Mouse (Mus musculus) E14TG2a.4 (cell line): ENCODE measurements around the gene Ppp2r2d.

Source experiments
- H3K27me3 ChIP-seq: 2 replicates; pipeline ENCODE4 v1.6.1; 2014; ENCODE audit warnings: low read length, control low read depth; ENCODE audit not compliant: insufficient read depth
- H3K36me3 ChIP-seq: 2 replicates; pipeline ENCODE4 v1.6.1; 2014; ENCODE audit warnings: low read length, control low read depth; ENCODE audit not compliant: insufficient read depth
- H3K4me1 ChIP-seq: replicated peaks from 2 replicates; pipeline ENCODE4 v1.6.1; 2014; ENCODE audit warnings: low read depth, low read length, control low read depth
- H3K4me3 ChIP-seq: replicated peaks from 2 replicates; pipeline ENCODE4 v1.5.1; 2014; ENCODE audit warnings: mild to moderate bottlenecking, low read length
- H3K9me3 ChIP-seq: 2 replicates; pipeline ENCODE4 v1.6.1; 2014; ENCODE audit warnings: low read length, control low read depth
- CTCF ChIP-seq: conservative IDR thresholded peaks from 2 replicates; pipeline ENCODE4 v1.5.1; 2014; ENCODE audit warnings: low read length
- NANOG ChIP-seq: IDR thresholded peaks from 2 replicates; pipeline ENCODE4 v1.6.1; 2014; ENCODE audit warnings: borderline replicate concordance, low read length, mixed read lengths
- POU5F1 ChIP-seq: IDR thresholded peaks from 2 replicates; pipeline ENCODE4 v1.6.1; 2014; ENCODE audit warnings: low read length, borderline replicate concordance

The Ppp2r2d gene

GRCm38 (mm10) chr7:138908768-138909276, 62.9 kb downstream of the Ppp2r2d start:
- no peak for TF ChIP-seq CTCF
- no peak for TF ChIP-seq NANOG
- TF ChIP-seq POU5F1 = no peak

GRCm38 (mm10) chr7:138909277-138910192, 63.7 kb downstream of the Ppp2r2d start, which contains the start of gene Bnip3:
Gene Bnip3 (minus strand): TSS chr7:138909519.
- Histone ChIP-seq H3K4me3 (peak within 1 kb of the TSS; percentile 95), H3K36me3 (peaks cover 27% of the 10 kb centered on the region), H3K4me1 (peaks cover 60% of the 10 kb centered on the region), H3K9me3 (no peaks in the 10 kb centered on the region), H3K27me3 (no peaks in the 10 kb centered on the region)
- TF ChIP-seq POU5F1 (no peak), NANOG (no peak), CTCF (no peak)

More at GRCm38 (mm10) chr7:138908768-138909276, 62.9 kb downstream of the Ppp2r2d start:
- Histone ChIP-seq H3K36me3 (peaks cover 33% of the 10 kb centered on the region), H3K27me3 (no peaks in the 10 kb centered on the region), H3K4me1 (peaks cover 67% of the 10 kb centered on the region), H3K4me3 (peak overlapping the region; percentile 95), H3K9me3 (no peaks in the 10 kb centered on the region)

DNA sequence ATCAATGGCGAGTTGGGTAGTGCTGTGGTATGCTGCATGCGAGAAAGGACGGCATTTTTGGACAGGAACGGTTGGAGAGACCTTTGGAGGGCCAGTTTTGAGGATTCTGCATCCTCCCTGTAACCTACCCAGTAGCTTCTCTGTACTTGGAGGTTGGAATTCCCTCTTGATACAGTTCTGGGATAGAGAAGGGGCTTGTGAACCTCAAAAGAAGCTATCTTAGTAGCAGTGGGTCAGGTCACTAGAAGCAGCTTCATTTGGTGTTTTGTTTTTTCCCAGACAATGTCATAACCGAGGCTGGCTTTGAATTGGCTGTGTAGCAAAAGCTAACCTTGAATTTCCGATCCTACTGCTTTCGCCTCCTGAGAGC, 64.3 kb downstream of the Ppp2r2d start:
- Histone ChIP-seq H3K4me1 (peaks cover 54% of the 10 kb centered on the region), H3K36me3 (peaks cover 21% of the 10 kb centered on the region), H3K9me3 (no peaks in the 10 kb centered on the region), H3K4me3 (peak overlapping the region; percentile 95), H3K27me3 (no peaks in the 10 kb centered on the region)
- no peak for TF ChIP-seq CTCF

- Histone ChIP-seq H3K9me3 (no peaks in the 10 kb centered on the region), H3K36me3 (no peaks in the 10 kb centered on the region), H3K4me1 (peaks cover 24% of the 10 kb centered on the region), H3K4me3 (no peak overlapping the region), H3K27me3 (no peaks in the 10 kb centered on the region)
- TF ChIP-seq NANOG (no peak), POU5F1 (no peak), CTCF (no peak)
Observed at GRCm38 (mm10) chr7:138913616-138914015, 67.7 kb downstream of the Ppp2r2d start.

GRCm38 (mm10) chr7:138919156-138919944, 73.5 kb downstream of the Ppp2r2d start:
- TF ChIP-seq CTCF (no peak; the same call in 1 of the 2 replicates), NANOG (no peak), POU5F1 (no peak)
- Histone ChIP-seq H3K9me3 (no peaks in the 10 kb centered on the region), H3K4me1 (peaks cover 22% of the 10 kb centered on the region)

DNA sequence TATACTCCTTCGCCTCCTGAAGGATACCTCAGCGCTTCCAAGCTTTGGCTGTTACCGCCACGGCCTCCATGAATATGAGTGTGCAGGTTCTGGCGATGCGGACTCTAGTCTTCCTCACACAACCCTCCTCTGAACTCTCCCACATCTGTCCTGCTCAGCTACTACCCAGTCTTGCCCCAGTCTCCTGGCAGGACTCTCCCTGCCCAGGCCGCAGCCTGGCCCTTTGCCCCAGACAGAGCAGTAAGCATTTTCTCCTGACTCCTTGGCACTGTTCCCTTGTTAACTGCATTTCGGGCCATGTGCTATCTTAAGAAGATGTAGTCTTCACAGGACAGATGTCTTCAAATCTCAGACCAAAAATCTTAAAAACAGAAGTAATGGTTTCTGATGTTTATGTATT, 75.7 kb downstream of the Ppp2r2d start:
- Histone ChIP-seq H3K4me3 (no peak overlapping the region), H3K4me1 (peaks cover 22% of the 10 kb centered on the region), H3K9me3 (no peaks in the 10 kb centered on the region), H3K27me3 (no peaks in the 10 kb centered on the region), H3K36me3 (no peaks in the 10 kb centered on the region)
- TF ChIP-seq CTCF = no peak
- TF ChIP-seq POU5F1 = no peak
- no peak for TF ChIP-seq NANOG

More at GRCm38 (mm10) chr7:138919156-138919944, 73.5 kb downstream of the Ppp2r2d start:
- H3K4me3 ChIP-seq = peak overlapping the region; percentile 73
- H3K27me3 ChIP-seq = no peaks in the 10 kb centered on the region
- no peaks in the 10 kb centered on the region for H3K36me3 ChIP-seq

DNA sequence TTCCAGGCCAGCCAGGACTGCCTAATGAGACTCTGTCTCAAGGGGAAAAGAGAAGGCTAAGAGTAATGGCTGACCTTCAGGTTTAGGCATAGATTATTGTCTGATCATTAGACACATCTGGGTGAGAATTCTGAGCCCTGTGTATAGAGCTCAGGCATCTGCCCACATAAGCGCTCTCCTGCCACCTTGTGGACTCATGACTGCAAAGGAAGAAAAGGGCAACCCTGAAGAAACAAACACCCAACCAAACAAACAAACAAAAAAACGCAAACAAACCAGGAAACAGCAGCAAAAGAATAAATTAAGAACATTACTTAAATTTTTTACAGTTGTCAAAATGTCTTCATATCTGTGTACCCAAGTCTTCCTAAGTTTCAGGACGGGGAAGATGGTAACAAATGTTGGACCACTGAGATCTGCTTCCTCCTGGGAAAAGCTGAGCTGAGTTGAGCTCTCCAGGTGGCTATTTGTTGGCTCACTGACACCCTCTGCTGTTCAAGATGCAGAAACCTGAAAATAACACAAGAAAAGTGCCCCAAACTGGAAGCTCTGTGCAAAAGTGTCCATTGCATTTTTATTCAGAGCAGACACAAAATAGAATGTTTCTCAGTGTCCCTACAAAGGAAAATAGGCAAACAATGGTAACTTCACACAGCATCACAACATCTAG, 78.0 kb downstream of the Ppp2r2d start:
- Histone ChIP-seq H3K9me3 (no peaks in the 10 kb centered on the region), H3K36me3 (no peaks in the 10 kb centered on the region), H3K4me1 (peaks cover 20% of the 10 kb centered on the region), H3K4me3 (no peak overlapping the region), H3K27me3 (no peaks in the 10 kb centered on the region)
- TF ChIP-seq POU5F1 (no peak), CTCF (peak; percentile 32; the same call in 1 of the 2 replicates), NANOG (no peak)

DNA sequence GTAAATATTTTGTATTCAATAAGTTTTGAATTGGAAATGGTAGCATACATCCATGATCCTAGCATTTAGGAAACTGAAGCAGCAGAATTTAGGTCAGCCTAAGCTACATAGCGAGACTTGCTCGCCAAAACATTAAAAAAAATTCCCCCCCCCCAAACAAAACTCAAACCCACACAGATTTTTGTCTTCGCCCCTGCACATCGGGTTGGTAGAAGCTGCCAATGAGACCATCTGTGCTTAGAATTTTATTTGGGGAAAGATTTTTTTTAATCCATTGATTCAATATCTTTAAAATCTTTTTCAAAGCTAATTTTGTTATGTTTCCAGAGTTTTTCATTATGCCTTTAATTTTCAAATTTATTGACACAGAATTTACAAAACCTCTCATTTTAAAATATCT, 82.6 kb downstream of the Ppp2r2d start:
- Histone ChIP-seq H3K9me3 (no peaks in the 10 kb centered on the region), H3K36me3 (no peaks in the 10 kb centered on the region), H3K4me3 (no peak overlapping the region), H3K27me3 (no peaks in the 10 kb centered on the region; the same call in 1 of the 2 replicates), H3K4me1 (no peaks in the 10 kb centered on the region)
- TF ChIP-seq NANOG = no peak
- no peak for TF ChIP-seq POU5F1
- no peak for TF ChIP-seq CTCF
